Mouse (Mus musculus) lung, postnatal 14 days (tissue): Measurements from ENCODE around the gene Pcyt2.

Experiments used
- DNase-seq: peaks from one replicate; pipeline ENCODE4 v3.0.0; 2021

Gene Pcyt2

GRCm38 (mm10) chr11:120580190-120580589 is 37.5 kb downstream of the Pcyt2 start:
- DNase-seq: no peak

- peak; percentile 86 for DNase-seq
These were observed 38.2 kb downstream of the Pcyt2 start for GRCm38 (mm10) chr11:120579316-120580107.

- no peak for DNase-seq
These were observed 39.0 kb downstream of the Pcyt2 start for GRCm38 (mm10) chr11:120578694-120579243.

- no peak for DNase-seq
These were observed 39.6 kb downstream of the Pcyt2 start for GRCm38 (mm10) chr11:120578024-120578693.

GRCm38 (mm10) chr11:120577211-120578023 is 40.3 kb downstream of the Pcyt2 start:
- no peak for DNase-seq

GRCm38 (mm10) chr11:120576365-120576981 is 41.3 kb downstream of the Pcyt2 start:
- DNase-seq: no peak

GRCm38 (mm10) chr11:120575940-120576339 is 41.8 kb downstream of the Pcyt2 start:
- DNase-seq: no peak

GRCm38 (mm10) chr11:120575046-120575445 is 42.7 kb downstream of the Pcyt2 start:
- DNase-seq: no peak

GRCm38 (mm10) chr11:120574278-120574600 is 43.5 kb downstream of the Pcyt2 start:
- DNase-seq: no peak

GRCm38 (mm10) chr11:120573585-120574277 is 44.0 kb downstream of the Pcyt2 start:
- no peak for DNase-seq

GRCm38 (mm10) chr11:120572752-120573584 is 44.8 kb downstream of the Pcyt2 start, which contains the start of gene P4hb:
TSS of gene P4hb (minus strand) at chr11:120573253.
- peak; percentile 99 for DNase-seq

GRCm38 (mm10) chr11:120572417-120572751 is 45.4 kb downstream of the Pcyt2 start:
- no peak for DNase-seq

GRCm38 (mm10) chr11:120571754-120572416 is 45.9 kb downstream of the Pcyt2 start:
- DNase-seq: no peak

- DNase-seq: no peak
These were observed 46.6 kb downstream of the Pcyt2 start for GRCm38 (mm10) chr11:120571122-120571521.

GRCm38 (mm10) chr11:120568324-120568723 is 49.4 kb downstream of the Pcyt2 start:
- DNase-seq: no peak

GRCm38 (mm10) chr11:120565114-120565513 is 52.6 kb downstream of the Pcyt2 start:
- DNase-seq: no peak

- no peak for DNase-seq
These were observed 54.8 kb downstream of the Pcyt2 start for GRCm38 (mm10) chr11:120562949-120563348.

- no peak for DNase-seq
These were observed 56.6 kb downstream of the Pcyt2 start for GRCm38 (mm10) chr11:120560952-120561728.
